Mouse (Mus musculus) hindbrain, embryonic 11.5 days (tissue): ENCODE data around the gene Ush1c. TPM values are rescaled to one million over a fixed set of nuclear protein-coding genes. Genes with fewer than 3 reads are reported as not detected.

ENCODE experiments used
- polyA plus RNA-seq: library from polyadenylated mRNA; unstranded; fragments of >200 nt; fragmentation: Nextera tagmentation; extraction: Ambion mirVana; gene quantifications from 2 replicates; pipeline ENCODE4 v1.2.1, GENCODE M21; 2014

Gene Ush1c
- polyA plus RNA-seq, 1 experiment from 2014 or later: 3.0 TPM

Other genes starting within 250 kb of the Ush1c start
- gene Abcc6, start 208.2 kb downstream of the Ush1c start, polyA plus RNA-seq: 0.11 and 0.38 TPM in 2 replicates
- gene Nomo1, start 204.8 kb downstream of the Ush1c start, polyA plus RNA-seq: 13.8 and 14.9 TPM in 2 replicates
- 0.25 and 0.49 TPM in 2 replicates for gene Kcnj11, start 137.7 kb downstream of the Ush1c start, polyA plus RNA-seq
- 1.4 and 1.8 TPM in 2 replicates for gene Abcc8, start 58.5 kb downstream of the Ush1c start, polyA plus RNA-seq
- 0.45 and 0.71 TPM in 2 replicates for gene Otog, start 2.5 kb upstream of the Ush1c start, polyA plus RNA-seq
- 1.2 and 3.2 TPM in 2 replicates for gene Myod1, start 138.0 kb upstream of the Ush1c start, polyA plus RNA-seq
- 1.7 and 3.1 TPM in 2 replicates for gene Kcnc1, start 158.0 kb upstream of the Ush1c start, polyA plus RNA-seq